In genomic region chr3:57846662-57846911, GRCm38 (mm10) we compare ENCODE assay signal across 8 mouse cellular contexts. TPM values are rescaled to one million over a fixed set of nuclear protein-coding genes. Genes with fewer than 3 reads are reported as not detected.
DNase-seq lines count a peak whose midpoint lies in the region; ATAC-seq and TF ChIP-seq lines count a peak whose summit lies in the region.

No protein-coding gene starts in this region.

- TF ChIP-seq POLR2A in thymus, adult 2 months (IDR thresholded peaks at IDR 0.05; ENCODE audit: control insufficient read depth, extremely low read depth, insufficient read depth, low read length, poor library complexity): no peak
- no peak for TF ChIP-seq POLR2A in limb, embryonic 14.5 days (IDR thresholded peaks at IDR 0.05; ENCODE audit: borderline replicate concordance, extremely low read depth, insufficient read depth, insufficient read length)

- ATAC-seq in limb, embryonic 14.5 days (ENCODE audit: low FRiP score, low read depth): no peak

- H3K4me3 ChIP-seq in thymus, adult 2 months (ENCODE audit: control insufficient read depth, insufficient read depth, low read length): peak overlapping the region; percentile 55
- peak overlapping the region; percentile 91 for H3K4me3 ChIP-seq in limb, embryonic 14.5 days (replicated peaks; ENCODE audit: low read length)

- TF ChIP-seq CTCF in thymus, adult 2 months (IDR thresholded peaks at IDR 0.05; ENCODE audit: borderline replicate concordance, control insufficient read depth, extremely low read depth, insufficient read depth, low read length, poor library complexity): no peak

- H3K4me2 ChIP-seq in limb, embryonic 14.5 days (replicated peaks; ENCODE audit: low read depth, low read length, severe bottlenecking): peak overlapping the region; percentile 71

- DNase-seq in embryo, embryonic 10 days (ENCODE audit: low spot score): peak; percentile 76
- no peak for DNase-seq in embryo, embryonic 11 days
- no peak for DNase-seq in thymus, adult 2 months
- no peak for DNase-seq in thymus, postnatal 14 days
- DNase-seq in limb, embryonic 14.5 days (ENCODE audit: low spot score): peak; percentile 52
- no peak for DNase-seq in right cerebral cortex, postnatal 10 days (ENCODE audit: low spot score in 2 of 2)
- no peak for DNase-seq in frontal cortex, postnatal 14 days (ENCODE audit: low spot score in 2 of 2)
- DNase-seq in spleen, adult 18-20 months: no peak

- H3K36me3 ChIP-seq in thymus, adult 2 months (ENCODE audit: control insufficient read depth, insufficient read depth, low read length): no peaks in the 10 kb centered on the region
- H3K36me3 ChIP-seq in limb, embryonic 14.5 days (ENCODE audit: control insufficient read depth, insufficient read depth, low read length): peaks cover 22% of the 10 kb centered on the region

- no peaks in the 10 kb centered on the region for H3K9me3 ChIP-seq in limb, embryonic 14.5 days (ENCODE audit: control insufficient read depth, low read length)

- H3K27ac ChIP-seq in thymus, adult 2 months (ENCODE audit: control insufficient read depth, insufficient read depth, low read length): no peak overlapping the region
- peak overlapping the region; percentile 93 for H3K27ac ChIP-seq in limb, embryonic 14.5 days (replicated peaks; ENCODE audit: low read depth, low read length)

- H3K9ac ChIP-seq in limb, embryonic 14.5 days (ENCODE audit: low read depth, low read length, severe bottlenecking): peak overlapping the region; percentile 86

- peaks cover 7% of the 10 kb centered on the region for H3K4me1 ChIP-seq in thymus, adult 2 months (replicated peaks; ENCODE audit: control insufficient read depth, insufficient read depth, low read length)
- peaks cover 8% of the 10 kb centered on the region for H3K4me1 ChIP-seq in limb, embryonic 14.5 days (ENCODE audit: control insufficient read depth, insufficient read depth, low read length)

- peaks cover 3% of the 10 kb centered on the region; the same call in 1 of the 2 replicates for H3K27me3 ChIP-seq in thymus, adult 2 months (ENCODE audit: control insufficient read depth, insufficient read depth, low read length)
- H3K27me3 ChIP-seq in limb, embryonic 14.5 days (ENCODE audit: control insufficient read depth, insufficient read depth, low read length): no peaks in the 10 kb centered on the region

- 31% methylated on average over 9 of the region's 9 CpGs for WGBS in thymus, adult 2 months
- 2% methylated on average over 9 of the region's 9 CpGs for WGBS in limb, embryonic 14.5 days

RNA-seq across cellular contexts. Expression of gene Pfn2, which starts 1.3 kb away (rescaled TPM):
- 6.4 and 9.6 TPM in 2 replicates for polyA plus RNA-seq in thymus, adult 2 months (2012; rRNA removed)
- 131 and 143 TPM in 2 replicates for polyA plus RNA-seq in limb, embryonic 14.5 days (2012; rRNA removed)
- polyA plus RNA-seq in limb, embryonic 14.5 days (2014; fragmentation: Nextera tagmentation; extraction: Ambion mirVana): 146 and 168 TPM in 2 replicates

Comparison
In these comparisons a context has a peak if more than half of its experiments do, and no peak if none do; other contexts are left out.
1. DNase-seq: peak in embryo, embryonic 10 days (single experiment) and limb, embryonic 14.5 days (single experiment); none in embryo, embryonic 11 days (single experiment), thymus, adult 2 months (single experiment), thymus, postnatal 14 days (single experiment), right cerebral cortex, postnatal 10 days (0 of 2), frontal cortex, postnatal 14 days (0 of 2) and spleen, adult 18-20 months (0 of 2).
2. RNA of gene Pfn2, which starts 1.3 kb away (polyA plus RNA-seq): 131 to 168 TPM in limb, embryonic 14.5 days; 6.4 to 9.6 TPM in thymus, adult 2 months; every median in the first group is over 10 times any median in the second.